Mouse (Mus musculus): ENCODE measurements around the gene Uso1.
"Not testable (repeated sequence)": the region's sequence is repeated elsewhere in the genome, so short reads cannot be mapped to it uniquely, and the experiment has no call there.

Uso1 gene

DNA sequence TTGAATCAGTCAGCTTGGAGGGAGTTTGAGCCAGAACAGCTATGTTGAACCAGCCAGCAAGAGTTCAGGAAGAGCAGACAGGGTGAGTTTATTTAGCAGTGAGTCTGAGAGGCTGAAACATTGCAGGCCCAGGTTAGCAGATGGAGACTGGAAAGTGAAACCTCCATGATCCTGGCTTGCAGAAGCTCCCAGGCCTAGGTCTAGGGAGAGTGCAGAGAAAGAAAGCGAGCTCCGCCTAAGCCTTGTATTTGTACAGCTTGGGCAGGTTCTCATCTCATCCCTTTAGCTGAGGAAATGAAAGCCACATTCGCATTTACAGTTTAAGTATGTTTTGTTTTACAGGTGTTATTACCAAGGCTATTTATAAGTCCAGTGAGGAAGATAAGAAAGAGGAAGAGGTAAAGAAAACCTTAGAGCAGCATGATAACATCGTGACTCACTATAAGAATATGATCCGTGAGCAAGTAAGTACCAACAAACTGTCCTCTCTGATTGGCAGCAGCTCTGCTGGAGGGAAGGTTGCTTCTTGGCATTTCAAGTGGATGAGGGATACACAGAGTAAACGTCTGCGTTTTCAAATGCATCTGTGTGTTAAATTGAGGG, 51.2 kb downstream of the Uso1 start:
- no peak for DNase-seq (ENCODE audit: low read depth in 2 of 2, low spot score in 2 of 2)

DNA sequence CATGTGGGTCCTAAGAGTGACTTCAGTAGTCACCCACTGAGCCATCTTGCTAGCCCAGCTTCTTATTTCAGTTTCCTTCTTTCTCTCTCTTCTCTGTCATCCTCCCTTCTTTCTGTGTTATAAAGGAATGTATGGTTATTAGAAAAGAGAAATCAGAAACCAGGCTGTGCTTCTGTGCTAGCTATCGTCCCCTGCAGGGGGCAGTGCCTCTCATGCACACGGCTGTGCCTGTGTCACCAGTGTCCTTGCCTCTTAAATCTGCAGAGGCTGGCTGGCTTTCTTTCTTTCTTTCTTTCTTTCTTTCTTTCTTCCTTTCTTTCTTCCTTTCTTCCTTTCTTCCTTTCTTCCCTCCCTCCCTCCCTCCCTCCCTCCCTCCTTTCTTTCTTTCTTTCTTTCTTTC, 58.0 kb downstream of the Uso1 start:
- not testable (repeated sequence) for DNase-seq (ENCODE audit: low read depth in 2 of 2, low spot score in 2 of 2)

DNA sequence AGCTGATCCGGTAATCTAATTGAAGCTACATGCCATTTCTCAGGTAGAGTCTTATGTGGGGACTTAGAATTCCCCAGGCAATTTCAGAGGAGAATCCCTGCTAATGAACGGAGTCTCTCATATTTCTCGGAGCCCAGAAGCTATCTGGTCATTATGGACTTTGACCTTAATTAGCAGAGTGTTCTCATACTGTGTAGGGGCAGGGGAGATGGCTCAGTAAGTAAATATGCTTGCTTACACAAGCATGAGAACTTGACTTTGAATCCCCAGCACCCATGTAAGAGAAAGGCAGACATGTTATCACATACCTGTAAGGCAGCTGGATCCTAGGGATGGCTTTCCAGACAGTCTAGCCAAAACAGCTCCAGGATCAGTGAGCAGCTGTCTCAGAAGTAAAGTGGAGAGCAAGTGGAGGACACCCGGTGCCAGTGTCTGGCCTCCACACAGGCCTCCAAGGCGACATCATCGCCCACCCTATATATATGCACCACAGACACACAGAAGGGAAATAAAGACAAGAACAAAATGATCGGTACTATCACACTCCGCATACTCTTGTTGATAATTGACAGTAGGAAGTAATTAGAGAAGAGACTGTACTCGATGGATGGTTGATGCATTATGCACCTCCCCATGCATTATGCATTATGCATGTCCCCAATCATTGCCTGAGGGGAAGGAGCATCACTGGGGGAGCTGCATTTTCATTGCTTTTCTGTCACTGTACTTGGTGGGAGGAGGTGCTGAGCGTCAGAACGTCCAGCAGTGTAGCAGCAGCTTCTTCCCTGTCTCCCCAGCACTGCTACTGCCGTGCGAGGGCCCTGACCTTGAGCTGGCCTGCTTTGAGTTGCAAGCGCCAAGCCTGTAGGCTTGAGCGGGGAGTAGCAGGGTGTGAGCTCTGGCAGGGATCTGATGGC, 59.4 kb downstream of the Uso1 start:
- DNase-seq (ENCODE audit: low read depth in 2 of 2, low spot score in 2 of 2): no peak

DNA sequence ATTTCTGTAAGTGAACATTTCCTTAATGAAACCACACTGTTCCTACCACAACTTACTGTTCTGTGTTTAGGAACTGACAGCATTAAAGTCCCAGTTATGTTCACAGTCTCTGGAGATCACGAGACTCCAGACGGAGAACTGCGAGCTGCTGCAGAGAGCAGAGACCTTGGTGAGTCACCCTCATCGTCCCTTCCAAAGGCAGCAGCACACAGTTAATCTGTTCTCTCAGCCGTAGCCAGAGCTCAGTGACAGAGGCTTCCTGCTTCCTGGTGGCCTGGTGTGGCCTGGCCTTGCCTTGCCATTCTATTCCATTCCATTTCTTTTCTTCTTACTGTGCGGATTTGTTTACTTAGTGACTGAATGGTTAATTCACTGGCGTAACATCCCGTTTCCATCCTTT, 60.5 kb downstream of the Uso1 start:
- no peak for DNase-seq (ENCODE audit: low read depth in 2 of 2, low spot score in 2 of 2)

DNA sequence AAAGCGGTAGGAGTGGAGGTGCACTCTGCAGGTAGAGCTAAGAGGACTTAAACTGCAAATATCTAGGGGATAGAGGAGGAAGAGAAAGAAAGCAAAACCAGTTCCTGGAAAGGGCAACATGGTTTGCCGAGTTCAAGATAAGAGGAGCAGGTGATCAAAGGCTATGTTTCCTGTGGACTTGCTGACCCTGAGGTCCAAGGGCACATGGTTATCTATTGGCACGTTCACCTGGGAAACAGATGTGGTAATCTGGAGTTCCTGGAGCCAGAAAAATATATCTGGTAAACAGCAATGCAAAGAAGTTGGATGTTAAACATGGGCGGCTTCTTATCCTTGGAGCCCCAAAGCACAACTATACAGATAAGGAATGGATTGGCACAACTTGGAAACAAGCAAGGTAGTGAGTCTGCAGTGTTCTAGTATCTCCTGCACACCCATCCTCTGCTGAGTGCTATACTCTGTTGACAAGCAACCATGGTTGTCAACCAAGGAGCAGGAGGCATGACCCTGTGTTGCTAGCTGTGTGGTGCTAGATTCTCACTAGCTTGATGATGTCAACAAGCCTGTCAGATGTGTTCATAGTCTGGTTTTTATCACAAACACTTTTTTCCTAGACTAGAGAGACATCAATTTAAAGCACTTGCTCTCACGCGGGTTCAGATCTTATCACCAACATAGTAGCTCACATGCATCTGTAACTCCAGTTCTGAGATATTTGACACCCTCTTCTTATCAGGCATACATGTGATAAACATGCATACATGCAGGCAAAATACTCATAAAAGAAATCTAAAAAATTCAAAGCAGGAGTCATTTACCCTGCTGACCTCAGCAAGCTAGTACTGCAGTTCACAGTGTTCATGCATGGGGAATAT, 66.7 kb downstream of the Uso1 start:
- DNase-seq (ENCODE audit: low read depth in 2 of 2, low spot score in 2 of 2): no peak

DNA sequence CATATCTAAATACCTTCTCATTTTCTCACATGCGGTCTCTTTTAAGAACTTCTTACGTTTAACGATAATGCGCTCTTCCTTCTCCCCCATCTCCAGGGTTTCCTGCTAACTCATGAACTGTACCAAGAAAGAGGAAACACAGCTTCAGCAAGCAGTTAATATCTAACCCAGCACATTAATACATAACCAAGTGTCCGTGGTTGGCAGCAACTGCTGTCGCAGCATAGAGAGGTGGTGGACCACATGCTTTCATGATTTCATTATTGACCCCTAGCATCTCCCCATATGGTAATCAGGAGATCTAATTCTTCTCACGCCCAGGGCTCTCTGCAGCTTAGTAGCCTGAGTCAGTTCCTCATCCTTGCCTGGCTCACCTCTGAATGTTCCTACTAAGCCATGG, 67.4 kb downstream of the Uso1 start:
- DNase-seq (ENCODE audit: low read depth in 2 of 2, low spot score in 2 of 2): no peak

DNA sequence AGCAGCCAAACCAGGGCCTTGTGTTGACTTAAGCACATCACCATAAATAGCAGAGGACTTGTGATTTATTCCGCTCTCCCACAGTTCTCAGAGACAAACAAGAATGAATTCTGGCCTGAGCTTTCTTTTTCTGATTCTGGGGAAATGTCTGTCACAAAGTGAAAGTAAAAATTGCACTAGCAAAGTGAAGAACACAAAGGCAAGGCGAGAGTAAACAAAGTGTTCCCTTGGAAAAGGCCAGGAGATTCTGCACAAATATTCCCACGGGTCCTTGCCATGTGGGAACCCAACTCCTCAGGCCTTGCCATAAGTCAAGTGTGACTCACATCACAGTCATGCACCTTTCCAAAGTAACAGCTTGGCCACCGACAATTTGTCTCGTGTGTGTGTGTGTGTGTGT, 68.0 kb downstream of the Uso1 start:
- DNase-seq (ENCODE audit: low read depth in 2 of 2, low spot score in 2 of 2): no peak

DNA sequence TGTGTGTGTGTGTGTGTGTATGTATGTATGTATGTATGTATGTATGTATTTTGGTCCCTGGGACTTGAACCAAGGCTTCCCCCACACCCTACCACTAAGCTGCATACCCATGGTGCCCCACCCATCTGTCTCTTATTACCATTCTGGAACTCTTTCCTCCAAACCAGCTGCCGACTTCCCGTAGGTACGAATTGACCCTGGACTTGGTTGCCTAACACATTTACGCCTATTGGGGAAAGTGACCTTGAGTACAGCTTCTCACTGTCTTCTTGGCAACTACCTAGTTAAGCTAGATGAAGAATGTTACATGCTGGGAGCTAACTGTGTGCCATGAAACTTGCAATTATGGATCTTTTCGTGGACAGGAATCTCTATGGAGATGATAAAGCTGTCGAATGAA, 68.4 kb downstream of the Uso1 start:
- DNase-seq (ENCODE audit: low read depth in 2 of 2, low spot score in 2 of 2): no peak

DNA sequence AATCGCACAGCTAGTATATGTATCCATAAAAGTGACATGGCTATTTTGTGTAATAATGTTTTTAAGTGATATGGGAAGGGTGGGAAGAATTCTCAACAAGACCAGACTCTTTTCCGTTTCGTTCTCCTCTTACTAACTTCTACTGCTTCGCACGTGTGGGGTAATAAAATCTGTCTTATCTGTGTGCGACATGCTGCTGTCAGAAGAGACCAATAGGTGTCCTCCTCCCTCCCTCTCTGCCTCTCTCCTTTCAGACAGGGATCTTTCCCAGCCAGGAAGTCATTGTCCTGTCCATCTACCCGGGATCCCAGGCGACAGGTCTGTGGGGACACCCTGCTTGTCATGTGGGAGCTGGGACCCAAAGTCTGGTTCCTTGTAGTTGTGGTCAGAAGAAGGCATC, 72.5 kb downstream of the Uso1 start:
- no peak for DNase-seq (ENCODE audit: low read depth in 2 of 2, low spot score in 2 of 2)

DNA sequence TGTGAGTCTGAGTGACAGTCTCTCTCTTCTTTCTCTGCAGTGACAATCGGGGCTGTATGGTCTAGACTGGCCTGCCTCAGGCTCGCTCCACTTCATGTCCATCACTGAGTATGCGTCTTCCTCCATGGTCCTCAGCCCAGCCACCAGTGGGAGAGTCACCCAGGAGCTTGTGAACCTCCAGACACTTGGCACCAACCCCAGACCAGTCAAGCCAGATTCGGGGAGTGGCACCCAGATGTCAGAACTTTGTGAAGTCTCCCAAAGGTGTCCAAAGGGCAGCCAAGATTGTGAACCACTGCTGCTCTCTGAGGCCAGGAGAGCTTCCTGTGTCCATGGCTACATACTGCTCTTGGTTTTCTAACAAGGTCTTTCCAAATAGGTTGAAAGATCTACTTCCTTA, 74.5 kb downstream of the Uso1 start:
- DNase-seq (ENCODE audit: low read depth in 2 of 2, low spot score in 2 of 2): no peak

DNA sequence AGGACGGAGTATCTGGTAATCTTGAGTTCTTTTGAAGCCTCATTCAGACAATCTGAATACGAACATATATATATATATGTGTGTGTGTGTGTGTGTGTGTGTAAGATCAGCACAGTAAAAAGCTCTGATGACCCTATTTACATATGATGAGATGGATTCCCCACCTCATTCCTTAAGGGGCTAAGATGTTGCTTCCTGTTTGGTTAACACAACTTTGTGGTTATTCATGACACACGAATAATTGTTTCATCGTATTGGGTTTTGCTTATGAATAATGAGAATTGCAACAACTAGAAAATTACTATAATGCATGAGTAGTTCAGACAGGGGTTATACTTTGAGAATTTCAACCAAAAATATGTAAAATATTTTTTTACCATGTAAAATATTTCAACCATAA, 77.6 kb downstream of the Uso1 start, which contains the start of gene U90926:
U90926 (minus strand) TSS at position 101 of the 400 bp plus-strand sequence.
- no peak for DNase-seq (ENCODE audit: low read depth in 2 of 2, low spot score in 2 of 2)

DNA sequence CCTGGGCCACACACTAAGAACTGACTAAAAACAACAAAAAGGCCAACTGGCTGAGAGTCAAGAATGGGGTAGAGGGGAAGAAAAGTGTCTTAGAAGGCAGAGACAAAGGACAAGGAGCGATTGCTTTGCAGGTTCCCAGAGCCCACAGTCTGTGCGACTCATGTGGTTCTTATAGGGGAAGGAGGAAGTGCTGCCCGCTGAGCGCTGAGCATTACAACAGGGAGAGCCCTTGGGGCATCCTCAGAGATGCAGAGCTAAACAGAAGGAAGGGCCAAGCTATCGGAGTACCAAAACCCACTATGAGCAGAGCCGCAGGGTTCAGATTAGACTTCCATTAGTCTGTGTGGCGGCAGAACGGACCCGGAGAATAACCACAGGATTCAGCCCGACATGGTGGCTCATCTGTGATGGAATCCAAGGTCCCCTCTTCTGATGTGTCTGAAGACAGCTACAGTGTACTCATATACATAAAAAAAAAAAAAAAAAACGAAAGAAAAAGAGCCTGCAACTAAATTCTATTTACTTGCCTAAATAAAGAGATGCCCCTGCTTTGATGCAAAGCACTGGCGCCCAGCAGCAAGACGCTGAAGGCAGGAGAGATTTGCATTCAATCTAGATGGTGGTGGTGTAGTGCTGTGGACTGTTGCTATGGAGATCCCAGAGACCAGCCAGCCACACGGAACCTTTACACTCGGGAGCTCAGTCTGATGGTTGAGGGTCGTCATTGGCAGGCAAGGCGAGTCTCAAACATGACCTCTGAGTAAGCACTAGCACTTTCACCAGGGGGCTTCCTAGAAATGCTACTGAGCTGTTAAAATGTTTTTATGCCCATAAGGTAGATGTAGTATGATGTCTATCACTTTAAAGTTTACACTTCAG, 81.4 kb downstream of the Uso1 start:
- no peak for DNase-seq (ENCODE audit: low read depth in 2 of 2, low spot score in 2 of 2)

DNA sequence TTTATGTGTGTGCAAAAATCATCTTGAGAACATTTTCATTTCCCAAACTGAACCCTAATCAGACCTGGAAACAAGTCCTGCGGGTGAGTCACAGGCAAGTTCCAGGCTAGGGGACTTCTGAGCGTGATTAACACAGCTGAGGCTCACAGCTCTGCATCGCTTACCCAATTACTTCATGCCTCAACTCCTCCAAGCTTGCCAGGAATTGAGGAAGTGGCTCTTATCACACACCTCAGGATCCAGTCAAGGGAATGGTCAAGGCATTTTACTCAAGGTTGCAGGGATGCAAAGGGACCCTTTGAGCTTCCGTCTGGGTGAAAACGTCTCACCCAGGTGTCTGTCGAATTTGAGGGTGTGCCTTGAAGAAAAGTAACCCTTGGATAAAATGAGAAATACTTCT, 82.1 kb downstream of the Uso1 start:
- no peak for DNase-seq (ENCODE audit: low read depth in 2 of 2, low spot score in 2 of 2)

DNA sequence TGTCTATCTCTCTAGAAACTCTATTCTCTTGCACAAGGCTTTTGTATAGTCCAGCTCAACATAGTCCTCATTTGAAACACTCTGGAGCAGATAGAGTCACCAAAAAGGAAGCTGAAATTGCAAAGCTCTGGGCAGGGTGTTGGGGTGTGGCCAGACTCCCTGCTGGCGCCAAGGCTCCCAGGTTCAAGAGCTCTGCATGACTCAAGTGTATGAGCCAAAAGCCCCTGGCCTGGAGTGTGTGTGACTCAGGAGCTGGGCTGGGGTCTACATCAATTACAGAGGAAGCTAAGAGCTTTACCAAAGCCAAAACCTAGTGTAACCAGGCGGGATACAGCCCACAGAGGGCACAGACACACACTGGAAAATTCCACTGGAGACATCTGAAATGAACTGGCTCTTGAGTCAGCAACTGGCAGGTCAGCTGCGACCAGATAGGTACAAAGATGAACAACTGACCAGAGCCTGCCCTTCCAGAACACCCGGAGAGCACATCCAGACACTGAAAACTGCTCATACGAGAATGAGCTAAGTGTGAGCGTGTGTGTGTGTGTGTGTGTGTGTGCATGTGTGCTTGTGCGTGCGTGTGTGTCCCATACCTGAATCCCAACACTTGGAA, 82.7 kb downstream of the Uso1 start:
- no peak for DNase-seq (ENCODE audit: low read depth in 2 of 2, low spot score in 2 of 2)

DNA sequence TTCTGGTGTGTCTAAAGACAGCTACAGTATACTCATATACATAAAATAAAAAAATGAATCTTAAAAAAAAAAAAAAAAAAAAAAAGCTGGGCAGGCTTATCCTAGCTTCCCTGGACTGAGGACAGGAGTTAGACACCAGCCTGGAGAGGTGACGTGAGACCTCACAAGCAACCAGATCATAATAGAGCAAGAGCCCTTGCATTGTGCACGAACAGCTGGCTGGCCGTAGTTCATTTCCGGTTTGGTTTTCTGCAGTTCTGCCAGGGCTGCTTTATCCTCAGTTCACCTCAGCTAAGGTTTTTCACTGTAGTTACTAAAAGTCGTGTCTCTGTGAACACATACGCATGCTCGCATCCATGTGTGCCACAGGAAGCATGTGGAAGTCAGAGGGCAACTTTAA, 90.0 kb downstream of the Uso1 start:
- no peak for DNase-seq (ENCODE audit: low read depth in 2 of 2, low spot score in 2 of 2)

DNA sequence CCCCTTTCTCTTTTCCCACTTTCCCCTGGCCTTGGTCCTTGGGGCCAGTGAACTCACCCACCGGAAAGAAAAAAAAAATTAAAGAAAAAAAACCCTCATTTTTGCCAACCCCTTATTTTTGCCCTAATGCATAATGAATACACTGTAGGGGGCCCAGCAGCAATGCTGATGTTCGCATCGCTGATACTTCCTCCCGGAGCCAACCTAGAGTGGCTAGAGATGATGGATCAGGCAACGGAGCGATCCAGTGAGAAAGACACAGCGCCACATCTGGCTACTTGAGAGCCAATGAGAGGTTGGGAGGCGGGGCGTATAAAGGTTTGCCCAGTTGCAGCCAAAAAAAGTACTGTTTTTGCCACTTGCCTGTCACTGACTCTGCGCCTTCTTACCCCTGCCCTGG, 91.0 kb downstream of the Uso1 start:
- no peak for DNase-seq (ENCODE audit: low read depth in 2 of 2, low spot score in 2 of 2)

DNA sequence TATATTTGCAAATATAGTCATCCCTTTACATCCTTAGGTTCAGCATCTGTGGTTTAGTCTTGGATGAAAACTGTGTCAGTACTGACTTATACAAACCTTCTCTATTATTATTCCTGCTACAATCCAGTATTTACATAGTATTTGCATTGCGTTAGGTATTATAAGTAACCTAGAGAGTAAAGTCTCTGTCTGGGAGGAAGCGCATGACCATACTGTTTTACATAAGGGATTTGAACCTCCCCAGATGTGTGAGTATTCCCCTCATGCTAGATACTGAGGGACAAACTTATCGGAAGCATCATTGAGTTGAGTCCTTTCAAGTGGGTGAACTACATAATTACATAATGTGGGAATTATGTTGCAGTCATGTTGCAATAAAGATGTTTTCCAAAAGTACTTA, 91.8 kb downstream of the Uso1 start:
- no peak for DNase-seq (ENCODE audit: low read depth in 2 of 2, low spot score in 2 of 2)

DNA sequence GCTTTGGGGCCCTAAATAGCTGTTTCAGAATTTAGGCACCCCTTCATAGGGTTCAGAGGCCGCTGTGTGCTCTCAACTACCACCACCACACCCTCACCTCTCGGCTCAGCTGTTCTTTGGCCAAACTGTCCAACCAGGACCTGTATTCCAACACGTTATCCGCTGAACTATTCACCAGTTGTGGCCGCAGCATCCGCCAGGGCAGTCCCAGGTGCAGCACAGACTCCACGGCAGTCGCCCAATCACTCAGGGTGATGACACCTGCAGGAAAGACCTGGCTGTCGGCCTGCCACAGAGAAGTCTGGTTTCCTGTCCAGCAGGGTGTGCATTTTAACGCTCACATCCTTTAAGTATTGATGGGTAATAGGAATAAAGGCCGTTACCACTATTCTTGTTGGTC, 92.6 kb downstream of the Uso1 start:
- DNase-seq (ENCODE audit: low read depth in 2 of 2, low spot score in 2 of 2): no peak

DNA sequence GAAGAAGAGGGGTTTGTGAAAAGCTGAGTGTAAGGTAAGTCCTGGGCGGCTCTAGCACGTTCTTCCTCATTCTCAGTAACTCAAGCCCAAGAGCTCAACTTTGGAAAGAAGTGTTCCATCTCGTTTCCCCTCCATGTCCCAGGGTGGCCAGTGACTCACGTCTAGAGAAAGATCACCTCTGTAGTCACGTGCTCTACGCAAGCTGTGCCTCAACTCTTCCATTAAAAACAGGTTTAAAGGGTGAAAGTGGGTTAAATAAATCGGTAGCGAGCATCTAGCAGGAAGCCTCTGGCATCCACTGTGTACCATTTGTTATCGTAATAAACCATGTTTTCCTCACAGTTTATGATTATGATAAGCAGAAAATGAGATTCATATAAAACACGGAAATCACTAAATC, 94.1 kb downstream of the Uso1 start:
- DNase-seq (ENCODE audit: low read depth in 2 of 2, low spot score in 2 of 2): no peak

DNA sequence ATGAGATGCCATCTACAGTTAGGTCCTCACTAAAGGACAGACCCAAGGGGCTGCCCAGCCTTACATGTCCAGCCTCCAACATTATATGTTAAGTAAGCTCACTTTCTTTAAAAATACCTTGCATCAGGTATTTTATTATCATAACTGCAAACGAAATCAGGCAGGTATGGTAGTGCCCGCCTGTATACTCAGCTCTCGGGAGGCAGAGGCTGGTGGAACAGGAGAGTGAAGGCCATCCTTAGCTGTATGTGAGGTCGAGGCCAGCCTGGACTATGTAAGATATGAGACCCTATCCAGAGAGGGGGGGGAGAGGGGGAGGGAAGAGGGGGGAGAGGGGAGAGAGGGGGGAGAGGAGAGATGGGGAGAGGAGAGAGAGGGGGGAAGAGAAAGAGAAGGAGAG, 95.6 kb downstream of the Uso1 start:
- no peak for DNase-seq (ENCODE audit: low read depth in 2 of 2, low spot score in 2 of 2)

Data from CD8-positive naive resting alpha-beta T cell, adult 2 months (primary cell).